In genomic region chr14:119908032-119908675, GRCm38 (mm10) we compare ENCODE assay signal across 16 mouse cellular contexts.
DNase-seq lines count a peak whose midpoint lies in the region; ATAC-seq and TF ChIP-seq lines count a peak whose summit lies in the region.
"Had no signal": no experiment of that assay in that cellular context is flagged by ENCODE, and none has a peak within 500 bp of the region (broad histone marks: within the 10 kb centered on the region; RNA-seq: fewer than 3 reads in every experiment).

No protein-coding gene starts in this region.

- H3K36me3 ChIP-seq in heart, embryonic 14.5 days (ENCODE audit: control insufficient read depth, insufficient read depth, low read length) = no peaks in the 10 kb centered on the region
- no peaks in the 10 kb centered on the region for H3K36me3 ChIP-seq in lung, embryonic 14.5 days (ENCODE audit: insufficient read depth)
- H3K36me3 ChIP-seq in lung, embryonic 15.5 days = no peaks in the 10 kb centered on the region
- H3K36me3 ChIP-seq in stomach, embryonic 15.5 days = no peaks in the 10 kb centered on the region
- H3K36me3 ChIP-seq: neural tube, embryonic 13.5 days had no signal

- H3K4me2 ChIP-seq in heart, embryonic 14.5 days (ENCODE audit: low read length) = peak overlapping the region; percentile 47
- peak overlapping the region; percentile 12 for H3K4me2 ChIP-seq in lung, embryonic 14.5 days
- peak overlapping the region; percentile 49 for H3K4me2 ChIP-seq in lung, embryonic 15.5 days
- 0 out of 2 replicates have a peak overlapping the region, but pooled peaks have one; percentile 11 for H3K4me2 ChIP-seq in stomach, embryonic 15.5 days
- H3K4me2 ChIP-seq: neural tube, embryonic 13.5 days had no signal

- H3K9me3 ChIP-seq in heart, embryonic 14.5 days (ENCODE audit: control insufficient read depth, low read length) = no peaks in the 10 kb centered on the region
- no peaks in the 10 kb centered on the region for H3K9me3 ChIP-seq in lung, embryonic 14.5 days (ENCODE audit: low read depth, low read length)
- H3K9me3 ChIP-seq in lung, embryonic 15.5 days = no peaks in the 10 kb centered on the region
- no peaks in the 10 kb centered on the region for H3K9me3 ChIP-seq in stomach, embryonic 15.5 days
- H3K9me3 ChIP-seq: neural tube, embryonic 13.5 days had no signal

- DNase-seq in heart, adult 11 months = no peak
- DNase-seq in lung, embryonic 14.5 days = peak; percentile 56
- DNase-seq in lung, adult 2 months = no peak
- DNase-seq in kidney, adult 11 months = no peak
- DNase-seq in adrenal gland, postnatal 36 days = no peak
- DNase-seq: adrenal gland, postnatal 14 days; B cell, adult 2 months; gastrocnemius, adult 2 months; kidney, postnatal 4 days; liver, postnatal 0 days; midbrain, embryonic 14.5 days had no signal

- no peak overlapping the region for H3K27ac ChIP-seq in heart, embryonic 14.5 days (replicated peaks in 1 of 2; ENCODE audit: control insufficient read depth in 1 of 2, insufficient read depth in 1 of 2, low read depth in 2 of 2, low read length in 2 of 2)
- peak overlapping the region; percentile 39; the same call in 1 of the 2 replicates for H3K27ac ChIP-seq in lung, embryonic 14.5 days (ENCODE audit: low read depth)
- H3K27ac ChIP-seq in lung, embryonic 15.5 days = peak overlapping the region; percentile 81
- no peak overlapping the region for H3K27ac ChIP-seq in stomach, embryonic 15.5 days
- H3K27ac ChIP-seq: gastrocnemius, adult 2 months; neural tube, embryonic 13.5 days had no signal

- no peak for TF ChIP-seq CTCF in lung, embryonic 14.5 days (IDR thresholded peaks at IDR 0.05; ENCODE audit: low read depth)
- TF ChIP-seq CTCF in lung, adult 2 months (IDR thresholded peaks at IDR 0.05; ENCODE audit: insufficient read depth, low read length) = no peak

- H3K9ac ChIP-seq in heart, embryonic 14.5 days (ENCODE audit: low read length) = no peak overlapping the region
- H3K9ac ChIP-seq in lung, embryonic 14.5 days = no peak overlapping the region
- no peak overlapping the region for H3K9ac ChIP-seq in lung, embryonic 15.5 days
- H3K9ac ChIP-seq in stomach, embryonic 15.5 days = no peak overlapping the region
- H3K9ac ChIP-seq: liver, postnatal 0 days; neural tube, embryonic 13.5 days had no signal

- no peak overlapping the region for H3K4me3 ChIP-seq in heart, embryonic 14.5 days (ENCODE audit: control insufficient read depth in 1 of 2, insufficient read depth in 1 of 2, low read depth in 1 of 2, low read length in 2 of 2)
- H3K4me3 ChIP-seq in lung, embryonic 14.5 days (ENCODE audit: low read depth, low read length) = no peak overlapping the region
- no peak overlapping the region for H3K4me3 ChIP-seq in lung, adult 2 months (replicated peaks; ENCODE audit: extremely low read depth, low read depth, low read length)
- H3K4me3 ChIP-seq in lung, embryonic 15.5 days = peak overlapping the region; percentile 13; the same call in 1 of the 2 replicates
- no peak overlapping the region for H3K4me3 ChIP-seq in stomach, embryonic 15.5 days (replicated peaks)
- H3K4me3 ChIP-seq: gastrocnemius, adult 2 months; neural tube, embryonic 13.5 days had no signal

- no peaks in the 10 kb centered on the region for H3K4me1 ChIP-seq in heart, embryonic 14.5 days (ENCODE audit: control insufficient read depth in 2 of 2, insufficient read depth in 2 of 2, low read length in 2 of 2)
- H3K4me1 ChIP-seq in lung, embryonic 14.5 days (ENCODE audit: insufficient read depth) = 0 out of 2 replicates have a peak, but pooled peaks cover 2% of the 10 kb centered on the region
- no peaks in the 10 kb centered on the region for H3K4me1 ChIP-seq in lung, adult 2 months (ENCODE audit: control insufficient read depth, insufficient read depth, low read length)
- H3K4me1 ChIP-seq in lung, embryonic 15.5 days = peaks cover 9% of the 10 kb centered on the region
- no peaks in the 10 kb centered on the region for H3K4me1 ChIP-seq in stomach, embryonic 15.5 days
- H3K4me1 ChIP-seq: neural tube, embryonic 13.5 days had no signal

- WGBS in heart, embryonic 14.5 days = 50% methylated on average over 13 of the region's 13 CpGs
- 43% methylated on average over 13 of the region's 13 CpGs for WGBS in lung, embryonic 14.5 days
- 47% methylated on average over 13 of the region's 13 CpGs for WGBS in lung, adult 2 months
- WGBS in lung, embryonic 15.5 days = 25% methylated on average over 13 of the region's 13 CpGs
- 45% methylated on average over 13 of the region's 13 CpGs for WGBS in stomach, embryonic 15.5 days

- H3K27me3 ChIP-seq in heart, embryonic 14.5 days (ENCODE audit: control insufficient read depth, insufficient read depth, low read length) = no peaks in the 10 kb centered on the region
- no peaks in the 10 kb centered on the region for H3K27me3 ChIP-seq in lung, embryonic 14.5 days (ENCODE audit: insufficient read depth, low read length)
- H3K27me3 ChIP-seq in lung, embryonic 15.5 days = no peaks in the 10 kb centered on the region
- no peaks in the 10 kb centered on the region for H3K27me3 ChIP-seq in stomach, embryonic 15.5 days (replicated peaks)
- H3K27me3 ChIP-seq: neural tube, embryonic 13.5 days had no signal

- TF ChIP-seq POLR2A in lung, adult 2 months (IDR thresholded peaks at IDR 0.05; ENCODE audit: borderline replicate concordance, extremely low read depth, low read depth, low read length) = no peak

- no peak for ATAC-seq in heart, embryonic 14.5 days (ENCODE audit: insufficient number of reproducible peaks, insufficient read depth, low FRiP score, low read depth)
- peak; percentile 67 for ATAC-seq in lung, embryonic 14.5 days (ENCODE audit: insufficient read depth)
- peak; percentile 74; the same call in 1 of the 2 replicates for ATAC-seq in lung, embryonic 15.5 days (ENCODE audit: borderline replicate concordance, extremely low read depth, low FRiP score, low TSS enrichment)
- no peak for ATAC-seq in stomach, embryonic 15.5 days (ENCODE audit: insufficient read depth, low FRiP score, low read depth)
- ATAC-seq: inflammation-experienced regulatory T-cells, adult 6 months; liver, postnatal 0 days had no signal

Comparison
In these comparisons a context has a peak if more than half of its experiments do, and no peak if none do; other contexts are left out.
1. ATAC-seq: peak in lung, embryonic 14.5 days (single experiment) and lung, embryonic 15.5 days (single experiment); none in heart, embryonic 14.5 days (single experiment) and stomach, embryonic 15.5 days (single experiment).
2. H3K27ac ChIP-seq: peak in lung, embryonic 14.5 days (single experiment) and lung, embryonic 15.5 days (single experiment); none in heart, embryonic 14.5 days (0 of 2) and stomach, embryonic 15.5 days (single experiment).
3. Peak in every context shown above with its lines, with median percentiles within 50 percentile points of each other: H3K4me2 ChIP-seq.